Mouse (Mus musculus) limb, embryonic 12.5 days (tissue): ENCODE results near the gene Plekhh3. TPM values are rescaled to one million over a fixed set of nuclear protein-coding genes. Genes with fewer than 3 reads are reported as not detected.

ENCODE experiments used
- ATAC-seq: fragments of 200-750 bp; cut with Nextera tagmentation; 2 replicates; pipeline ENCODE4 v1.8.0; 2017; ENCODE audit warnings: low read depth, moderate TSS enrichment; ENCODE audit not compliant: insufficient number of reproducible peaks, insufficient read depth, low FRiP score, low TSS enrichment
- H3K27ac ChIP-seq: fragments of 300-500 bp; sonication (generic); 2 replicates; pipeline ENCODE4 v1.5.1; 2016; ENCODE audit warnings: mild to moderate bottlenecking, moderate library complexity
- H3K27me3 ChIP-seq: fragments of 300-500 bp; sonication (generic); 2 replicates; pipeline ENCODE4 v1.6.1; 2016; ENCODE audit warnings: mild to moderate bottlenecking, moderate library complexity
- H3K36me3 ChIP-seq: fragments of 300-500 bp; sonication (generic); 2 replicates; pipeline ENCODE4 v1.6.1; 2016; ENCODE audit warnings: mild to moderate bottlenecking, moderate library complexity
- H3K4me1 ChIP-seq: fragments of 300-500 bp; sonication (generic); replicated peaks from 2 replicates; pipeline ENCODE4 v1.6.1; 2016
- H3K4me2 ChIP-seq: fragments of 300-500 bp; sonication (generic); 2 replicates; pipeline ENCODE4 v1.6.1; 2016; ENCODE audit warnings: mild to moderate bottlenecking, moderate library complexity
- H3K4me3 ChIP-seq: fragments of 300-500 bp; sonication (generic); replicated peaks from 2 replicates; pipeline ENCODE4 v1.5.1; 2016; ENCODE audit warnings: mild to moderate bottlenecking
- H3K9ac ChIP-seq: fragments of 300-500 bp; sonication (generic); replicated peaks from 2 replicates; pipeline ENCODE4 v1.6.1; 2016; ENCODE audit warnings: mild to moderate bottlenecking, moderate library complexity
- H3K9me3 ChIP-seq: fragments of 300-500 bp; sonication (generic); 2 replicates; pipeline ENCODE4 v1.6.1; 2016; ENCODE audit warnings: mild to moderate bottlenecking, moderate library complexity
- whole genome bisulfite sequencing: fragments of 180-500 bp; shearing (Covaris S2); methylation state at CpG from one replicate; pipeline ENCODE4 v1.1.7; 2016; 5-methylcytosine and 5-hydroxymethylcytosine counted together
- polyA plus RNA-seq: library from polyadenylated mRNA; unstranded; fragments of >200 nt; fragmentation: Nextera tagmentation; extraction: Ambion mirVana; gene quantifications from 2 replicates; pipeline ENCODE4 v1.2.1, GENCODE M21; 2016

Plekhh3 gene
- polyA plus RNA-seq, 1 experiment from 2014 or later = 5.3 TPM

- Histone ChIP-seq H3K4me3 (peak overlapping the region; percentile 34), H3K9ac (no peak overlapping the region), H3K9me3 (no peaks in the 10 kb centered on the region), H3K4me1 (peaks cover 48% of the 10 kb centered on the region), H3K4me2 (peak overlapping the region; percentile 54), H3K36me3 (no peaks in the 10 kb centered on the region), H3K27ac (no peak overlapping the region), H3K27me3 (peaks cover 82% of the 10 kb centered on the region)
- no peak for ATAC-seq
- 10% methylated on average over 11 of the region's 11 CpGs for WGBS
These were observed 4.5 kb upstream of the Plekhh3 start for GRCm38 (mm10) chr11:101175636-101176116.

DNA sequence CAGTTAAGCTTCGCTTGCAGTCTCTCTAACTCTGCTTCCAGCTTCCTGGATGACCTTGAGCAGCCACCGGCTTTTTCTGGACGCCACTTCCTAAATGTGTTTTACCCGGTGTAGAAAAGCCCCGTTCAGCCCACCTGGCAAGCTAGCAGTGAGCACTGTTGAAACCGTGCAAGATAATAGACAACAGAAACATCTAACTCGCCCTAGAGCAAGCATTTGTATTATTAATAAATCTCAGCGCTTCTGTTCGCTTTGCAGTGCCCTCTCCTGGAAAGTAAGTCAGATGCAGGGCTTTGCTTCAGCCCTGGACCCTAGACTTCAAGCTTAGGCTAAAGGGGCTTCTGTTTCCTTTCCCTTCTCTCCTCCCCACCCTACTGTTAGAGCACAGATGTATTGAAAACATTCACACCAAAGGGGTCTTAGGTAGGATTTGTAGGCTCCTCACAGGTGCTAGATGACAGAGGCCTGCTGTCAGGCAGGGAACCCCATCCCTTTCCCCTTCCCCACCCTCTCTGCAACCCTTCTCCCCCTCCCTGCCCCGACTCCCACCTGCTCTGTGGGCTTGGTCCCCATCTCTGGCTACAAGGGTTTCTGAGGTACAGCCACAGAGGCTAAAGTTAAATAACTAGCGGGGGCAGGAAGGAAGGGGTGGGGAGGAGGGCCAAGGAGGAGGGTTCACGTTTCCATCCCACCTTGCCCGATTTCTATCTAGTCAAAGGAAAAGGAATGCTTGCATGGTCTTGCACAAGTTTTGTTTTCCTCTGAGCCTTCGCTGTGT, 3.9 kb upstream of the Plekhh3 start, which contains the start of gene Ccr10:
TSS of gene Ccr10 (minus strand) at position 593 of the 778 bp plus-strand sequence.
- H3K4me1 ChIP-seq = peaks cover 54% of the 10 kb centered on the region
- peaks cover 84% of the 10 kb centered on the region for H3K27me3 ChIP-seq
- peak within 1 kb of the TSS; percentile 71 for H3K4me2 ChIP-seq
- no peaks in the 10 kb centered on the region for H3K9me3 ChIP-seq
- ATAC-seq = no peak
- 0 out of 2 replicates have a peak within 1 kb of the TSS, but pooled peaks have one; percentile 48 for H3K9ac ChIP-seq
- H3K36me3 ChIP-seq = no peaks in the 10 kb centered on the region
- H3K4me3 ChIP-seq = peak within 1 kb of the TSS; percentile 36
- WGBS = 26% methylated on average over 14 of the region's 14 CpGs
- no peak within 1 kb of the TSS for H3K27ac ChIP-seq

- H3K4me1 ChIP-seq = peaks cover 61% of the 10 kb centered on the region
- 29% methylated on average over 9 of the region's 9 CpGs for WGBS
- no peaks in the 10 kb centered on the region for H3K36me3 ChIP-seq
These were observed 3.2 kb upstream of the Plekhh3 start for GRCm38 (mm10) chr11:101174389-101174745.

DNA sequence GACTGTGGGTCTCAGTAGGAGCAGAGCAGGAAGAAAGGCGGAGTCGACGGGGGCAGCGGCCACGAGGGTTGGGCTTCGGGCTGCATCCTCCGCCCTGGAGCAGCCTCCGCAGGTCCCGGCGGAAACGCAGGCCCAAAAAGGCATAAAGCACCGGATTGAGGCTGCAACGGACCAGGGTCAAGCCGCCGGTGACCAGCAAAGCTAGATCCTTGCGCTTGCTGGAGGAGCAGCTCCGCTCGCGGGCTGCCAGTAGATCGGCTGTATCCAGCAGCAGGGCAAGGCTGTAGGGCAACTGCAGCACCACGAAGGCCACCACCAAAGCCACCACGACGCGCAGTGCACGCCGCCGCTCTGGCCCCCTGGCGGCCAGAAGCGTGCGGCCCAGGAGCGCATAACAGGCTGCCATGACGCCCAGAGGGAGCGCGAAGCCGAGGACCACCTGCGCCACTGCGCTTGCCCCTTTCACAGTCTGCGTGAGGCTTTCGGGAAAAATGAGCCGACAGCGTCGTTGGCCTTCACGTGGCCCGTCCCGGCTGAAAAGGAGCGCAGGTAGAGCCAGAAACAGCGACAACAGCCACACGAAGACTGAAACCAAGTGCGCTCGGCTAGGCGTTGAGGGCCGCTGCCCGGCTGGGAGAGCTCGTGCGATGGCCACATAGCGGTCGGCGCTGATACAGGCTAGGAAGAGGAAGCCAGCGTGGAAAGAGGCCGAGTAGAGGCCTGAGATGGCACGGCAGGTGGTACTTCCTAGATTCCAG, 2.7 kb upstream of the Plekhh3 start:
- peaks cover 67% of the 10 kb centered on the region for H3K4me1 ChIP-seq
- H3K9me3 ChIP-seq = no peaks in the 10 kb centered on the region
- H3K4me2 ChIP-seq = peak overlapping the region; percentile 71
- no peak overlapping the region for H3K27ac ChIP-seq
- peak overlapping the region; percentile 48; the same call in 1 of the 2 replicates for H3K9ac ChIP-seq
- WGBS = under 1% methylated on average over 61 of the region's 61 CpGs
- ATAC-seq = peak; percentile 52
- no peaks in the 10 kb centered on the region for H3K36me3 ChIP-seq
- peaks cover 87% of the 10 kb centered on the region for H3K27me3 ChIP-seq
- peak overlapping the region; percentile 36 for H3K4me3 ChIP-seq

More at GRCm38 (mm10) chr11:101174389-101174745, 3.2 kb upstream of the Plekhh3 start:
- H3K4me3 ChIP-seq = peak overlapping the region; percentile 36
- no peak overlapping the region for H3K27ac ChIP-seq
- H3K9me3 ChIP-seq = no peaks in the 10 kb centered on the region
- peak overlapping the region; percentile 71 for H3K4me2 ChIP-seq
- no peak for ATAC-seq
- peaks cover 87% of the 10 kb centered on the region for H3K27me3 ChIP-seq
- peak overlapping the region; percentile 48; the same call in 1 of the 2 replicates for H3K9ac ChIP-seq

GRCm38 (mm10) chr11:101173112-101173511, 2.0 kb upstream of the Plekhh3 start:
- H3K36me3 ChIP-seq = no peaks in the 10 kb centered on the region
- no peaks in the 10 kb centered on the region for H3K9me3 ChIP-seq
- peak overlapping the region; percentile 71 for H3K4me2 ChIP-seq
- WGBS = 3% methylated on average over 11 of the region's 11 CpGs
- H3K4me3 ChIP-seq = peak overlapping the region; percentile 36
- no peak for ATAC-seq
- H3K4me1 ChIP-seq = peaks cover 68% of the 10 kb centered on the region
- H3K9ac ChIP-seq = peak overlapping the region; percentile 48; the same call in 1 of the 2 replicates
- H3K27me3 ChIP-seq = peaks cover 87% of the 10 kb centered on the region
- H3K27ac ChIP-seq = no peak overlapping the region

GRCm38 (mm10) chr11:101172434-101172815, 1.3 kb upstream of the Plekhh3 start:
- H3K4me3 ChIP-seq = peak overlapping the region; percentile 66
- H3K27me3 ChIP-seq = peaks cover 87% of the 10 kb centered on the region
- H3K9me3 ChIP-seq = no peaks in the 10 kb centered on the region
- no peak overlapping the region for H3K27ac ChIP-seq
- no peak for ATAC-seq
- WGBS = 9% methylated on average over 5 of the region's 5 CpGs
- peaks cover 4% of the 10 kb centered on the region; the same call in 1 of the 2 replicates for H3K36me3 ChIP-seq
- H3K4me2 ChIP-seq = peak overlapping the region; percentile 84
- peak overlapping the region; percentile 51; the same call in 1 of the 2 replicates for H3K9ac ChIP-seq
- peaks cover 68% of the 10 kb centered on the region for H3K4me1 ChIP-seq

DNA sequence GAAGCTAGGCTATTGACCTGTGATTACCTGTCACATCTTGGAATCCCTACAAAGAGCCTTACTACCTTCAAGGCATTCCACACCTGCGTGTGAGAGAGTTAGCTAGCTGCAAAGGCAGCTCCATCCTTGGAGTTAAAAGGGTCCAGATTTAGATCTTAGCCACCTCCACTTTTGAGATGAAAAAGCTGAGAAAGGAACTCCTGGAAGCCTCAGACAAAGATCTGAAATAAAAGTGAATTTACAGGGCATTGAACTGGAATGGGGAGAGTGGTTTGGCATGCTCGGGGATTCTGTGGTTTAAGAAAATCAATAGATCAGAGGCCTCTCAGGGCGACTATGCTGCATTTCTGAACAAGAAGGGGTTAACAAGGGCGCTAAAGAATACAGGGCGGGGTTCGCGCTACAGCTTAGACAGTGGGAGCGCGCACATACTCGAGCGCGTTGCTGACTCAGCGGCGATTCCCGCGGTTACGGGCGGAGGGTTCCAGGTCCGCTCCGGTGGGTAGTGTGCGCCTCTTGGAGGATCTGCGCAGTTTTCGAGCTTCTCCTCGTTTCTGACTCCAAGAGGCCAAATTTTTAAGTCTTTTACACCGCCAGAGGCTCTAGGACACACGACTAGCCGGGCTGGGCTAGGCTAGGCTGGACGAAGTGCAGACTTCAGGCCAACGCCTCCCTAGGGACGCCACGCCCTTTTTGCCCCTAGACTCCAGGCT, 726 bp upstream of the Plekhh3 start:
- peak overlapping the region; percentile 84 for H3K4me2 ChIP-seq
- ATAC-seq = peak; percentile 8; the same call in 1 of the 2 replicates
- H3K27ac ChIP-seq = 0 out of 2 replicates have a peak overlapping the region, but pooled peaks have one; percentile 56
- peaks cover 64% of the 10 kb centered on the region for H3K4me1 ChIP-seq
- WGBS = under 1% methylated on average over 31 of the region's 31 CpGs
- peaks cover 6% of the 10 kb centered on the region; the same call in 1 of the 2 replicates for H3K36me3 ChIP-seq
- H3K9ac ChIP-seq = peak overlapping the region; percentile 51
- H3K4me3 ChIP-seq = peak overlapping the region; percentile 66
- H3K9me3 ChIP-seq = no peaks in the 10 kb centered on the region
- peaks cover 87% of the 10 kb centered on the region for H3K27me3 ChIP-seq

DNA sequence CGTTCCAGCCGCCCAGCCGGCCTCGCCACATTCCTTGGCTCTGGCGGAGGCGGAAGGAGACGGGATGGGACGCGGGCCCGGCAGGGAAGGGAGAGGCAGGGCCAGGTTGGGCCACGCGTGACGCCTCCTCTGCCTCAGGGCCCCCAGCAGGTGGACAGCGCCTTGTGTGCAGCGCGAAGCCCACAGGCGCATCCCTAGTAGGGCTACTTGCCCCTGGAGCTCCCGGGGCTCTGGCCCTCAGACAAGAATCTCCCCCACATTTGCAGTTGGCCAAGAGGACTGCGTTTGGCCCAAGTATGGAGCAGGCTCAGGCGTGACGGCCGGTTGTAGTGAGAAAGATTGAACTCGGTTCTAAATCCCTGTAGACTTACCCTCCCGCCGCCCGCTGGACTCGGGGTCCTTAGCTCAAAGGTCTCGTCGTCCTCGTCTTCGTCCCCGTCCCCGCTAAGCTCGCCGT, 769 bp downstream of the Plekhh3 start, which contains the start of gene Cntnap1:
TSS of gene Cntnap1 (plus strand) at position 170 of the 457 bp plus-strand sequence.
- no peaks in the 10 kb centered on the region for H3K9me3 ChIP-seq
- no peak for ATAC-seq
- H3K27me3 ChIP-seq = peaks cover 87% of the 10 kb centered on the region
- H3K4me3 ChIP-seq = peak within 1 kb of the TSS; percentile 66
- WGBS = under 1% methylated on average over 35 of the region's 35 CpGs
- peak within 1 kb of the TSS; percentile 67 for H3K9ac ChIP-seq
- H3K4me2 ChIP-seq = peak within 1 kb of the TSS; percentile 84
- H3K4me1 ChIP-seq = peaks cover 52% of the 10 kb centered on the region
- H3K36me3 ChIP-seq = peaks cover 6% of the 10 kb centered on the region; the same call in 1 of the 2 replicates
- H3K27ac ChIP-seq = no peak within 1 kb of the TSS

GRCm38 (mm10) chr11:101169301-101170107, 1.6 kb downstream of the Plekhh3 start:
- WGBS = 14% methylated on average over 17 of the region's 17 CpGs
- no peak overlapping the region for H3K27ac ChIP-seq

More at GRCm38 (mm10) chr11:101169301-101170107, 1.6 kb downstream of the Plekhh3 start:
- Histone ChIP-seq H3K4me2 (peak overlapping the region; percentile 84), H3K36me3 (peaks cover 6% of the 10 kb centered on the region; the same call in 1 of the 2 replicates), H3K9ac (0 out of 2 replicates have a peak overlapping the region, but pooled peaks have one; percentile 44), H3K4me1 (peaks cover 50% of the 10 kb centered on the region), H3K27me3 (peaks cover 87% of the 10 kb centered on the region), H3K9me3 (no peaks in the 10 kb centered on the region), H3K4me3 (peak overlapping the region; percentile 66)
- ATAC-seq = no peak
